In the genomic region with DNA sequence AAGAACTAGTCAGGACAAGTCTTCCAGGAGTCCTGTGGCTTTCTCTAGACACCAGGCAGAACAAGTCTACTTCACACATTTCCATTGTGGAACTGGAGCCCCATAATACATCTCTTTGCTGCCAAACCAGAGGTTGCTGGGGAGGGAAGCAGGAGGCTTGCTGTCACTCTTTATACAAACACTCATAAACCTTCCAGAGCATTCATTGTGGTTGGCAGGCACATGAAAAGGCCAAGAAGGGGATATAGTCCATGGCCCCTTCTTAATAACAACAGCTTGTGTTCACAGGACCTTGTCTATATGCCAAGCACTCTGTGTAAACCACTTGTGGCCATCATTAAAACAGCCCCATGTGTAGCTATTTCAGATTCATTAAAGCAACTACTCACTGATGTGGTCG, we compare ENCODE assay signal across 29 mouse cellular contexts. TPM values are rescaled to one million over a fixed set of nuclear protein-coding genes. Genes with fewer than 3 reads are reported as not detected.
DNase-seq lines count a peak whose midpoint lies in the region; ATAC-seq and TF ChIP-seq lines count a peak whose summit lies in the region.
"Had no signal": no experiment of that assay in that cellular context is flagged by ENCODE, and none has a peak within 500 bp of the region (broad histone marks: within the 10 kb centered on the region; RNA-seq: fewer than 3 reads in every experiment).

No protein-coding gene starts in this region.

- no peak overlapping the region for H3K4me3 ChIP-seq in lung, embryonic 14.5 days (ENCODE audit: low read depth, low read length)
- H3K4me3 ChIP-seq in limb, embryonic 12.5 days (replicated peaks), result no peak overlapping the region
- H3K4me3 ChIP-seq in stomach, embryonic 16.5 days (replicated peaks; ENCODE audit: low read length), result no peak overlapping the region
- H3K4me3 ChIP-seq: forebrain, embryonic 15.5 days; gastrocnemius, adult 2 months; heart, embryonic 13.5 days; hindbrain, embryonic 10.5 days; intestine, embryonic 15.5 days; midbrain, embryonic 13.5 days; neural tube, embryonic 13.5 days had no signal

- no peaks in the 10 kb centered on the region for H3K4me1 ChIP-seq in lung, embryonic 14.5 days (ENCODE audit: insufficient read depth)
- H3K4me1 ChIP-seq in limb, embryonic 12.5 days (replicated peaks), result peaks cover 8% of the 10 kb centered on the region; the same call in 1 of the 2 replicates
- no peaks in the 10 kb centered on the region for H3K4me1 ChIP-seq in stomach, embryonic 16.5 days (ENCODE audit: control insufficient read depth, insufficient read depth, low read length)
- H3K4me1 ChIP-seq: forebrain, embryonic 15.5 days; hindbrain, embryonic 10.5 days; intestine, embryonic 15.5 days; midbrain, embryonic 13.5 days; neural tube, embryonic 13.5 days had no signal

- H3K4me2 ChIP-seq in lung, embryonic 14.5 days, result no peak overlapping the region
- no peak overlapping the region for H3K4me2 ChIP-seq in limb, embryonic 12.5 days
- H3K4me2 ChIP-seq in stomach, embryonic 16.5 days (ENCODE audit: low read depth, low read length), result no peak overlapping the region
- H3K4me2 ChIP-seq: forebrain, embryonic 15.5 days; heart, embryonic 13.5 days; intestine, embryonic 15.5 days; midbrain, embryonic 13.5 days; neural tube, embryonic 13.5 days had no signal

- TF ChIP-seq CTCF in lung, embryonic 14.5 days (IDR thresholded peaks at IDR 0.05; ENCODE audit: low read depth), result no peak

- no peak overlapping the region for H3K27ac ChIP-seq in lung, embryonic 14.5 days (ENCODE audit: low read depth)
- peak overlapping the region; percentile 18; the same call in 1 of the 2 replicates for H3K27ac ChIP-seq in limb, embryonic 12.5 days
- H3K27ac ChIP-seq in stomach, embryonic 16.5 days (ENCODE audit: low read length), result peak overlapping the region; percentile 38
- H3K27ac ChIP-seq: forebrain, embryonic 15.5 days; gastrocnemius, adult 2 months; heart, embryonic 13.5 days; hindbrain, embryonic 10.5 days; intestine, embryonic 15.5 days; macrophage; midbrain, embryonic 13.5 days; neural tube, embryonic 13.5 days had no signal

- H3K27me3 ChIP-seq in lung, embryonic 14.5 days (ENCODE audit: insufficient read depth, low read length), result no peaks in the 10 kb centered on the region
- no peaks in the 10 kb centered on the region for H3K27me3 ChIP-seq in limb, embryonic 12.5 days
- no peaks in the 10 kb centered on the region for H3K27me3 ChIP-seq in stomach, embryonic 16.5 days (ENCODE audit: control insufficient read depth, insufficient read depth, low read length)
- H3K27me3 ChIP-seq: CH12.LX; forebrain, embryonic 15.5 days; heart, embryonic 13.5 days; intestine, embryonic 15.5 days; midbrain, embryonic 13.5 days; neural tube, embryonic 13.5 days had no signal

- peak; percentile 60 for DNase-seq in lung, embryonic 14.5 days
- no peak for DNase-seq in lung, postnatal 4 days
- peak; percentile 7 for DNase-seq in urinary bladder, postnatal 14 days (ENCODE audit: low spot score)
- DNase-seq in urinary bladder, postnatal 4 days (ENCODE audit: low spot score in 2 of 2), result no peak
- no peak for DNase-seq in layer of hippocampus, postnatal 36 days
- no peak for DNase-seq in kidney, postnatal 14 days
- DNase-seq: adrenal gland, adult 8-10 months; B cell, adult 2 months; cerebellum, adult 2 months; cerebellum, postnatal 14 days; gastrocnemius, adult 2 months; gastrocnemius, postnatal 36 days; heart, postnatal 14 days; kidney, adult 2 months; kidney, postnatal 4 days; liver; thymus, adult 2 months; thymus, postnatal 4 days had no signal

- H3K9ac ChIP-seq in lung, embryonic 14.5 days, result no peak overlapping the region
- H3K9ac ChIP-seq in limb, embryonic 12.5 days (replicated peaks), result no peak overlapping the region
- no peak overlapping the region for H3K9ac ChIP-seq in stomach, embryonic 16.5 days (ENCODE audit: low read length)
- H3K9ac ChIP-seq: forebrain, embryonic 15.5 days; heart, embryonic 13.5 days; intestine, embryonic 15.5 days; midbrain, embryonic 13.5 days; neural tube, embryonic 13.5 days had no signal

- peak; percentile 85 for ATAC-seq in lung, embryonic 14.5 days (ENCODE audit: insufficient read depth)
- ATAC-seq in limb, embryonic 12.5 days (ENCODE audit: insufficient number of reproducible peaks, insufficient read depth, low FRiP score, low TSS enrichment, low read depth), result peak; percentile 44; the same call in 1 of the 2 replicates
- ATAC-seq in stomach, embryonic 16.5 days (ENCODE audit: insufficient read depth, low FRiP score), result peak; percentile 40; the same call in 1 of the 2 replicates
- ATAC-seq: forebrain, embryonic 15.5 days; hindbrain, embryonic 16.5 days; intestine, embryonic 15.5 days; midbrain, embryonic 13.5 days had no signal

- no peaks in the 10 kb centered on the region for H3K9me3 ChIP-seq in lung, embryonic 14.5 days (ENCODE audit: low read depth, low read length)
- no peaks in the 10 kb centered on the region for H3K9me3 ChIP-seq in limb, embryonic 12.5 days
- no peaks in the 10 kb centered on the region for H3K9me3 ChIP-seq in stomach, embryonic 16.5 days (replicated peaks; ENCODE audit: control insufficient read depth, low read length)
- H3K9me3 ChIP-seq: forebrain, embryonic 15.5 days; heart, embryonic 13.5 days; hindbrain, embryonic 10.5 days; intestine, embryonic 15.5 days; midbrain, embryonic 13.5 days; neural tube, embryonic 13.5 days had no signal

- no peaks in the 10 kb centered on the region for H3K36me3 ChIP-seq in lung, embryonic 14.5 days (ENCODE audit: insufficient read depth)
- no peaks in the 10 kb centered on the region for H3K36me3 ChIP-seq in limb, embryonic 12.5 days
- H3K36me3 ChIP-seq in stomach, embryonic 16.5 days (ENCODE audit: control insufficient read depth, insufficient read depth, low read length), result no peaks in the 10 kb centered on the region
- H3K36me3 ChIP-seq: forebrain, embryonic 15.5 days; heart, embryonic 13.5 days; hindbrain, embryonic 10.5 days; intestine, embryonic 15.5 days; midbrain, embryonic 13.5 days; neural tube, embryonic 13.5 days had no signal

- WGBS in lung, embryonic 14.5 days, result 22% methylated on average over 1 of the region's 1 CpGs
- WGBS in limb, embryonic 12.5 days, result 16% methylated on average over 1 of the region's 1 CpGs
- WGBS in stomach, embryonic 16.5 days, result 35% methylated on average over 1 of the region's 1 CpGs

RNA-seq across cellular contexts. Expression of gene Lancl1, which starts 6.4 kb away (rescaled TPM):
- polyA plus RNA-seq in lung, embryonic 14.5 days (2014; fragmentation: Nextera tagmentation; extraction: Ambion mirVana), result 96.6 and 102 TPM in 2 replicates
- 104 and 117 TPM in 2 replicates for polyA plus RNA-seq in limb, embryonic 12.5 days (2016; fragmentation: Nextera tagmentation; extraction: Ambion mirVana)
- polyA plus RNA-seq in stomach, embryonic 16.5 days (2015; fragmentation: Nextera tagmentation; extraction: Ambion mirVana), result 77.7 and 85.9 TPM in 2 replicates
- 100 to 1,000 TPM; 178 to 205 TPM for total RNA-seq in layer of hippocampus, postnatal 36 days (2021)

Comparison
In these comparisons a context has a peak if more than half of its experiments do, and no peak if none do; other contexts are left out.
1. DNase-seq: peak in lung, embryonic 14.5 days (single experiment) and urinary bladder, postnatal 14 days (single experiment); none in lung, postnatal 4 days (0 of 2), urinary bladder, postnatal 4 days (0 of 2), layer of hippocampus, postnatal 36 days (0 of 2) and kidney, postnatal 14 days (single experiment).
2. Peak in every context shown above with its lines, with median percentiles within 50 percentile points of each other: ATAC-seq.